Mouse (Mus musculus): ENCODE measurements at regions not wholly inside any gene's neighbourhood (a gene's known extent, or its start where the extent isn't known, plus 50 kb on each side); places are given as distances from the start of the nearest gene placed in this dataset.

GRCm38 (mm10) chr15:59836631-59837030 is 179.8 kb downstream of the 4933412E24Rik start:
- DNase-seq (ENCODE audit: low spot score): no peak

GRCm38 (mm10) chr15:59833232-59833631 is 183.2 kb downstream of the 4933412E24Rik start:
- no peak for DNase-seq (ENCODE audit: low spot score)

- no peak for DNase-seq (ENCODE audit: low spot score)
Measured at GRCm38 (mm10) chr15:59831481-59831880, 184.9 kb downstream of the 4933412E24Rik start.

GRCm38 (mm10) chr15:59830553-59831462 is 185.6 kb downstream of the 4933412E24Rik start:
- no peak for DNase-seq (ENCODE audit: low spot score)

GRCm38 (mm10) chr15:59828421-59828820 is 188.0 kb downstream of the 4933412E24Rik start:
- peak; percentile 41 for DNase-seq (ENCODE audit: low spot score)

- DNase-seq (ENCODE audit: low spot score): no peak
Measured at GRCm38 (mm10) chr15:59826164-59826950, 190.1 kb downstream of the 4933412E24Rik start.

GRCm38 (mm10) chr15:59823921-59824320 is 192.5 kb downstream of the 4933412E24Rik start:
- no peak for DNase-seq (ENCODE audit: low spot score)

GRCm38 (mm10) chr15:59822995-59823681 is 193.3 kb downstream of the 4933412E24Rik start:
- DNase-seq (ENCODE audit: low spot score): no peak

- no peak for DNase-seq (ENCODE audit: low spot score)
Measured at GRCm38 (mm10) chr15:59820317-59820716, 196.1 kb downstream of the 4933412E24Rik start.

GRCm38 (mm10) chr15:59816031-59816430 is 200.4 kb downstream of the 4933412E24Rik start:
- DNase-seq (ENCODE audit: low spot score): no peak

GRCm38 (mm10) chr15:59811566-59811965 is 204.8 kb downstream of the 4933412E24Rik start:
- no peak for DNase-seq (ENCODE audit: low spot score)

GRCm38 (mm10) chr15:59809361-59809760 is 207.1 kb downstream of the 4933412E24Rik start:
- DNase-seq (ENCODE audit: low spot score): no peak

- DNase-seq (ENCODE audit: low spot score): no peak
Measured at GRCm38 (mm10) chr15:59807723-59808122, 208.7 kb downstream of the 4933412E24Rik start.

GRCm38 (mm10) chr15:59805771-59806170 is 210.6 kb downstream of the 4933412E24Rik start:
- DNase-seq (ENCODE audit: low spot score): no peak

GRCm38 (mm10) chr15:59804821-59805220 is 211.6 kb downstream of the 4933412E24Rik start:
- no peak for DNase-seq (ENCODE audit: low spot score)

GRCm38 (mm10) chr15:59804394-59804793 is 212.0 kb downstream of the 4933412E24Rik start:
- no peak for DNase-seq (ENCODE audit: low spot score)

GRCm38 (mm10) chr15:59802276-59802675 is 214.1 kb downstream of the 4933412E24Rik start:
- no peak for DNase-seq (ENCODE audit: low spot score)

- no peak for DNase-seq (ENCODE audit: low spot score)
Measured at GRCm38 (mm10) chr15:59799124-59799815, 217.1 kb downstream of the 4933412E24Rik start.

GRCm38 (mm10) chr15:59798486-59798885 is 217.9 kb downstream of the 4933412E24Rik start:
- no peak for DNase-seq (ENCODE audit: low spot score)

- DNase-seq (ENCODE audit: low spot score): no peak
Measured at GRCm38 (mm10) chr15:59795717-59796116, 220.7 kb downstream of the 4933412E24Rik start.

- no peak for DNase-seq (ENCODE audit: low spot score)
Measured at GRCm38 (mm10) chr15:59794871-59795270, 221.5 kb downstream of the 4933412E24Rik start.
